Mouse (Mus musculus): Measurements from ENCODE around the gene Evpl. TPM values are rescaled to one million over a fixed set of nuclear protein-coding genes. Genes with fewer than 3 reads are reported as not detected.

Gene Evpl
- polyA plus RNA-seq, 2 experiments from 2014 or later = not detected

GRCm38 (mm10) chr11:116212847-116213246 lies 25.0 kb downstream of the Evpl start:
- ATAC-seq = no peak

- ATAC-seq = no peak
Observed at GRCm38 (mm10) chr11:116210696-116211095, 27.2 kb downstream of the Evpl start.

DNA sequence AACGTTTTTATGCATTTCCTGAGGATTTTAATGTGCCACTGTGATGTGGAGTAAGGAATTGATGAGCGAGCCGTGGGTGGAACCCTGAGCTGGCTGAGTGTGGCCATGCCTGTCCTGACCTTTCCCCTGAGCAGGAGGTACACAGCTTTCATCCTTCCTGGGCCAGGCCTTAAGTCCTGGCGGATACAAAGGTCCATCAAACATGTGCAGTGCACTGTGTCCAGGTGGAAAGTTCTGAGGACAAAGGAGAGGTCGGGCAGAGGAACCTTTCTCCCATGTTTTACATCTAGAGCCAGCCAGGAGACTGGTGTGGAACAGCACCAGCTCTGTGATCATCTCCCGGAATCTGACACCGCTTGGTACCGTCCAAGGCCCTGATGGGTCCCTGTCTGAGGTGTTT lies 28.6 kb downstream of the Evpl start:
- ATAC-seq = no peak

- ATAC-seq = no peak
Observed at GRCm38 (mm10) chr11:116208660-116209059, 29.2 kb downstream of the Evpl start.

DNA sequence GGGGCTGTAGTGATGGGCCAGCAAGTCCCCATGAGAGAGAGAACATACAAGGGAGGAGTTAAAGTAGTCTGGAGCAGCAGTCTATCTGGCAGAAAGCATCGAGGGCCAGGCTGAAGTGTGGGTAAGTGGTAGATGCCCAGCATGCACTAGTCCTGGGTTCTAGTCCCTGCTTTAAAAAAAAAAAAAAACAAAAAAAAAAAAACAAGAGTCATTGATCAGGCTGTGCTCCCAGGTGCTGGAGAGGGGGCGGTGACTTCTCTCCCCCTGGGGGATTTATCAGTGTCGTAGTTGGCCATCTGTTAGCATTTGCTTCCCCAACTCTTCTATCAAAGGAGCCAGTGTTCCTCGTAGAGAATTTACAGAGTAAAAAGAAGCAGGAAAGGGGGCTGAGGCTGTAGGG lies 31.2 kb downstream of the Evpl start:
- ATAC-seq = no peak

- ATAC-seq = no peak
Observed at GRCm38 (mm10) chr11:116203150-116203549, 34.7 kb downstream of the Evpl start.

DNA sequence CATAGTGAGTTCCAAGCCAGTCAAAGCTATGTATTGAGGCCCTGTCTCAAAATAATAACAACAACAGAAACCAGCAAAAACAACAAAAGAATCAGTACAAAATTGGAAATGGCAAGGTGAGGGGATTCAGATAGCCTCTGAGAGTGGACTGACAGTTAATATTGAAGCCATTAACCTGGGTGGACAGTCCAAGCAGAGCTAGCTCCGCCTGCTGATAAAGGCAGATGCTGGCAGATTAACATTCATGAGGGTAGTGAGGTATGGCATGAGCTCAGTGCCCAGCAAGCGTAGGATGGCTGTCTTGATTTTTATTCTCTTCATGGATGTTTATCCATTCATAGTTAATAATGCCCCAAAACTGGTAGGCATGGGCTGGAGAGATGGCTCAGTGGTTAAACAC lies 36.7 kb downstream of the Evpl start:
- ATAC-seq = no peak

DNA sequence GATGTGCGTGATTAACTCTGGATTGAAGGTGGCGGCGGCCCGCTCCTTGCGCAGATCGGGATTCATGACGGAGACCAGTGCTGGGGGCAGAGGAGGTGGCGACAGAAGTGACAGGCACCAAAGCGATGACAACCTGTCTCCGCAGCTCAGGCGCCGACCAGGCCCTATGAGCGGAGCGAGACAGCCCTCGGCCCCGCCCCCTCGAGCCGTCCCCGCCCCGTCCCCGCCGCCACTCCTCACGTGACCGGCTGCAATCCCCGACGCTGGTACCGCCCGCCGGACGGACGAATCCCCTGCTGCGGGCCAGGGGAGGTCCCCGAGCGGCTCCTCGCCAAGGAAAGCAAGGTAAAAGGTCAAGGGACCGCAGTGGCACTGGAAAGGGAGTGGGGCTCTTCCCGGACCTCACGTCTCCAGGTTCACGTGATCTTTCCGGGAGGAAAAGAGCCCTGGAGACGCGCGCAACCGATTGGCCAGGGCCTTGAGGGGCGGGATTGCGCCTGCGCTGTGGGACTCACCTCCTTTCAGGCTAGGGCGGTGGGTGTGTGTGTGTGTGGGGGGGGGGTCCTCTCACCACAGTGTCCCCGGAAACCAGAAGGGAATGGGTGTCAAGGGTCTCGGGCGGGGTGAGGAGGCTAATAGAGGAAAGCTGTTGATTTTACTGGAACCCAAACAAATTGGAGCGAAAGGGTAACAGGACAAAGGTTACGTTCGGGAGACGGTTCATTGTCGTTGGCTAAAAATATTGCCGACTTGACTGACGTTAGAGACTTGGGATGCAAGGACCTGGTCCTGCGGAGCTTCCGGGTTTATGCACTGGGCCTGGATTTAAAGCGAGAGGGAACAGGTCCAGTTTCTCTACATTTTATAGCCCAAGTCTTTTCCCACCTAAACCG lies 39.0 kb downstream of the Evpl start, which contains the start of the genes Ten1 and Acox1:
TSS of gene Ten1 (plus strand) at position 217 of the 893 bp plus-strand sequence.
TSS of gene Acox1 (minus strand) at position 407 of the 893 bp plus-strand sequence.
- ATAC-seq = peak; percentile 88

DNA sequence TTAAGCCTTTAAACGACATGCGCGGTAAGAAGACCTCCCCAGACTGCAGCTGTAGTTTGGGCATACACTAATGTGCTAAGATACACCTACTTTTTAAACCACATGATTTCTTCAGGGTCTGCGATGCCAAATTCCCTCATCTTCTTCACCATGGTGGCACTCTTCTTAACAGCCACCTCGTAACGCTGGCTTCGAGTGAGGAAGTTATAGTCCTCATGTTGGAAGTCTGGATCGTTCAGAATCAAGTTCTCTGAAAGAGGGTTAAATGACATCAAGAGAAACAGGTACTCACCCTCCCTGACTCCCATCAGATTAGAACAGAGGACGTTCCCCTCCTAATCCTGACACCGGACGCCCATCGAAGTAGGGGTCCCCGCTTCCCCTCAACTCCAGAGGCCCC lies 39.7 kb downstream of the Evpl start:
- no peak for ATAC-seq

DNA sequence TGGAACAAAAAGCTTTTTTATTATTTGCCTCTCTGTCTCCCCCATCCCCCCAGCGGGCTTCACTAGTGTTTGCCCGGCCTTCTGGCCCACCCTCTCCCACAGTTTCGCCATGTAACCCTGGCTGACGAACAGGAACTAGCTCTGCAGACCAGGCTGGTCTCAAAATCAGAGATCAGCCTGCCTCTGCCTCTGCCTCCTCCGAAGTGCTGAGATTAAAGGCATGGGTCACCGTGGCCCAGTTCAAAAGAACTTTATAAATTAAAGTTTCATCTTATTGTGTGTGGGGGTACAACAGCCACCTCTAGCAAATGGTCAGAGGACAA lies 40.3 kb downstream of the Evpl start:
- no peak for ATAC-seq

GRCm38 (mm10) chr11:116196866-116197583 lies 40.9 kb downstream of the Evpl start:
- no peak for ATAC-seq

GRCm38 (mm10) chr11:116196336-116196735 lies 41.5 kb downstream of the Evpl start:
- no peak for ATAC-seq

DNA sequence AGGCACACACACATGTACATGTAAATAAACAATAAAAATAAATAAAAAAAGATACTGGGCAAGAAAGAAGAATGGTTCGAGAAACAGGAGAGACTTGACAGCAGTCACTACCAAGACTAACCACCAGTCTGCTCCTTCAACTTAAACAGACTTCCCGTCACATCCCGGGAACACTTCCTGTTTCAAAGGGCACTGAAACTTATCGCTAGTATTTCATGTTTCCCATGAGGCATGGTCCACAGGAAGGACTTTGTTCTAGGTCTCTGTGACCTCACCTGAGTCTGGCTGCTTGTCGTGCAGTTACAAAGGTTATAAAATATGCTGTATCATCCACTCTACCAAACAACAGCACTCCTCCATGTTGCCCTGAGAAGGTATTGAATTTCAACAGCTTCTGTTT lies 42.6 kb downstream of the Evpl start:
- no peak for ATAC-seq

DNA sequence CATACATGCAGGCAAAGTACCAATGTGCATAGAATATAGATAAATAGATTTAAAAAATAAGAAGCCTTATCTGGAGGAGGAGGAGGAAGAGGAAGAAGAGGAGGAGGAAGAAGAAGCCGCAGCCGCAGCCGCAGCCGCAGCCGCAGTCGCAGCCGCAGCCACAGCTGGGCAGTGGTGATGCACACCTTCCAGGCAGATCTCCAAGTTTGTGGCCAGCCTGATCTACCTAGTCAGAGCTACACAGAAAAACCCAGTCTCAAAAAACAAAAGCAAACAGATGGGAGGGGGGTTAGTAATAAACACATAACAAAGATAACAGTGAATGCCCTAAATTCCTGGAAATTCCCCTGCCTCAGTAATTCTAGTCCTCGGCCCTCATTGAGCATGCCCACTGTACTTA lies 43.3 kb downstream of the Evpl start:
- no peak for ATAC-seq

- no peak for ATAC-seq
Observed at GRCm38 (mm10) chr11:116187226-116187930, 50.5 kb downstream of the Evpl start.

DNA sequence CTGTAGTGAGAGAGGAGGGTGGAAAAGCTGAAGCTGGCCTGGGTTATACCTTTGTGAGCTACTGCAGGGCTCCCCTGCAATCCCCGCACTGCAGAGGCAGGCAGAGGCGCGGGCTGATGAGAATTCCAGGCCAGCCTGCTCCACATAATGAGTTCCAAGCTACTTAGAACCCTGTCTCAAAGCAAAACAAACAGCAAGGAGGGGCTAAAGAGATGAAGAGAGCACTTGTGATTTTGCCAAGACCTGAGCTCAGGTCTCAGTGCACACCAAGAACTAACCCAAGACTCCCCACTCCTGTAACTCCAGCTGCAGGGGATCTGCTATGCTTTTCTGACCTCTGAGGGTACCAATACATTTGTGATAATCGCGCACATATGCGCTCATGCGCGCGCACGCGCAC lies 51.5 kb downstream of the Evpl start:
- ATAC-seq = no peak

- no peak for ATAC-seq
Observed at GRCm38 (mm10) chr11:116185836-116186235, 52.0 kb downstream of the Evpl start.

DNA sequence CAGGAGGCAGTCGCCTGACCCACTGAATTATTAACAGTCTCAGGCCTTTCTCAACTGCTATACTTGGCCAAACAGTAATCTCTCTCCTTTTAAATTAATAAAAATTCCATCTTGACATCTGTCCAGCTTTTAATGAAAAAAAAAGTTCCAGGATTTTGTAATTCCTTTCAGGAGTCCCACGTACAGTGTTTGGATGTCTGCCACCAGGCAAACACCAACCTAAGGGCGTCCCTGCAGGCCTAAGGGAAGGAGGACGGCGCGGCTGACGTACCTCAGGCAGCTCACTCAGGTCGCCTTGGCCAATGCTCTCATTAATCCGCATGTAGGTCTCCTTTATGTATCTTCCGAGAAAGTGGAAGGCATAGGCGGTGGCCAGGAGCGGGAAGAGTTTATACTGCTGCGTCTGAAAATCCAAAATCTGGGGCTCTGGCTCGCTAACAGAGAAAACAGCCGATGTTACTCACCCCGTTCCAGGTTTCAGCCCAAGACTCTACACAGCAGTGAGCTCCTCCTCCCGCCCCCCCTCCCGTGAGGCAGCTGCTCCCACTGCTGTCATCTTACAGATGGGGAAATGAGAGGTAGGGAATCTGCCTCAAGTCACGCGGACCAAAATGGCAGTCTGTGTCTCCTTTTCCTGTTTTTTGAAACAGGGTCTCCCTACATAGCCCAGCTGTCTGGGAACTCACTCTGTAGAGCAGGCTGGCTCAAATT lies 59.3 kb downstream of the Evpl start:
- no peak for ATAC-seq

GRCm38 (mm10) chr11:116176010-116176409 lies 61.9 kb downstream of the Evpl start:
- ATAC-seq = no peak

DNA sequence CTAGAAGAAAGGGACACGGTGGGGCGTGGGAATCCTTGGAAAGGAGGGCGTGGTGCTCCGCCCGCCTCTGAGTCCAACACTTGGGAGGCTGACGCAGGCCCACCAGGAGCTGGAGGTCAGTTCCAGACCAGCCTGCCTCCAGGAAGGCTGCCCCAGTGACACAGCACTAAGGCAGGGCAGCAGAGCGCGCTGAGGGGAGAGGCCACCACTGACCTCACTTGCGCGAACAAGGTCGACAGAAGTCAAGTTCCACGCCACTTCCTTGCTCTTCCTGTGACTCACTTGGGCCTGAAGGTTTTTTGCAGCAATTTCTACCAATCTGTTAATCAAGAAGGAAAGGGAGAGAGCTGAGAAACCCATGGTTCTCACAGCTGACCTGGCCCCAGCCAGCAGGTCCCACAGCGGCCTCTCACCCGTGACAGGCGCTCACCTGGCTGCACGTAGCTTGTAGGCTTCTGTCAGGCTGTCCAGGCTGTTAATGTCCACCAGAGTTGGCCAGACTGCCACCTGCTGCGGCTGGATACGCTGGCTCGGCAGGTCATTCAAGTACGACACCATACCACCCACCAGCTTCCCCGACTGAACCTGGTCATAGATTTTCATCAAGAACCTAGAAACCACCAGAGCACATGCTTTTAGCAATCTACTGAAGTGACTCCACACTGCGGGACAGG lies 63.0 kb downstream of the Evpl start:
- ATAC-seq = no peak

- ATAC-seq = no peak
Observed at GRCm38 (mm10) chr11:116171959-116172358, 65.9 kb downstream of the Evpl start.

Data from activated CD4-positive, CD25-positive, alpha-beta regulatory T cell, adult 4 months (primary cell).